Mouse (Mus musculus) hindbrain, embryonic 14.5 days (tissue): Measurements from ENCODE around the gene Ttc27. TPM values are rescaled to one million over a fixed set of nuclear protein-coding genes. Genes with fewer than 3 reads are reported as not detected.

ENCODE experiments used
- ATAC-seq: fragments of 200-750 bp; cut with Nextera tagmentation; 2 replicates; pipeline ENCODE4 v1.8.0; 2017; ENCODE audit warnings: moderate number of reproducible peaks, mild to moderate bottlenecking, moderate TSS enrichment, moderate library complexity; ENCODE audit not compliant: low FRiP score
- DNase-seq: peaks from one replicate; pipeline ENCODE4 v3.0.0-alpha.2; 2015; ENCODE audit warnings: low spot score
- H3K27ac ChIP-seq: fragments of 300-500 bp; sonication (generic); 2 replicates; pipeline ENCODE4 v1.5.1; 2014; ENCODE audit warnings: mild to moderate bottlenecking, moderate library complexity
- H3K27me3 ChIP-seq: fragments of 300-500 bp; sonication (generic); 2 replicates; pipeline ENCODE4 v1.6.1; 2014; ENCODE audit warnings: mild to moderate bottlenecking, low read length, mixed read lengths; ENCODE audit not compliant: control insufficient read depth, insufficient read depth
- H3K36me3 ChIP-seq: fragments of 300-500 bp; sonication (generic); replicated peaks from 2 replicates; pipeline ENCODE4 v1.6.1; 2014; ENCODE audit not compliant: control insufficient read depth, insufficient read depth
- H3K4me1 ChIP-seq: fragments of 300-500 bp; sonication (generic); replicated peaks from 2 replicates; pipeline ENCODE4 v1.6.1; 2014; ENCODE audit warnings: antibody characterized with exemption, low read length, mixed read lengths; ENCODE audit not compliant: control insufficient read depth, insufficient read depth
- H3K4me2 ChIP-seq: fragments of 300-500 bp; sonication (generic); replicated peaks from 2 replicates; pipeline ENCODE4 v1.6.1; 2014; ENCODE audit warnings: mild to moderate bottlenecking, moderate library complexity
- H3K4me3 ChIP-seq: fragments of 300-500 bp; sonication (generic); replicated peaks from 2 replicates; pipeline ENCODE4 v1.5.1; 2014; ENCODE audit warnings: mild to moderate bottlenecking, low read length
- H3K9ac ChIP-seq: fragments of 300-500 bp; sonication (generic); 2 replicates; pipeline ENCODE4 v1.6.1; 2014
- H3K9me3 ChIP-seq: fragments of 300-500 bp; sonication (generic); 2 replicates; pipeline ENCODE4 v1.6.1; 2016; ENCODE audit warnings: low read length; ENCODE audit not compliant: control insufficient read depth
- WGBS: fragments of 180-500 bp; shearing (Covaris S2); extraction: QIAGEN DNeasy Blood & Tissue Kit; methylation state at CpG from one replicate; pipeline ENCODE4 v1.1.7; 2014; 5-methylcytosine and 5-hydroxymethylcytosine counted together
- polyA plus RNA-seq: library from polyadenylated mRNA; unstranded; fragments of >200 nt; fragmentation: Nextera tagmentation; extraction: Ambion mirVana; gene quantifications from 2 replicates; pipeline ENCODE4 v1.2.1, GENCODE M21; 2014

Gene Ttc27
- polyA plus RNA-seq, 1 experiment from 2014 or later, result 21.2 TPM

DNA sequence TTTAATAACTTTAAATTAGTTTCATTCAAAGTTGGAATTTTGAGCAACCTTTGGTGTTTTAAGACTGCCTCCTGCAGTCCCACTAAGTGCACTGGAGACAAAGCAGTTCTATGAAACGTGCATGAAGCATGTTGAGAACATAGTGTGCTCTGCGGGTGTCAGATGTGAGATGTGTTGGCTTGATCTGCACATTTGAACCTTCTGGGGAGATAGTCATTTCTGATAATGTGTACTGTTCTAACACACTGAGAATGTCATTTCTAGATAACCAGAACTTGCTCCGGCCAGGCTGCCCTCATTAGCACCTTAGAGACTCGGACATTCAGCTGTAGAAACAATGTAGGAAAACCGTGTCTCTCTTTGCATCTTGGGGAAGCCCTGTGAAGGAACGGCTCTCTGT lies 126.0 kb downstream of the Ttc27 start:
- DNase-seq (no peak), ATAC-seq (no peak)
- Histone ChIP-seq H3K4me2 (no peak overlapping the region), H3K4me3 (no peak overlapping the region), H3K4me1 (no peaks in the 10 kb centered on the region), H3K9ac (no peak overlapping the region), H3K27ac (no peak overlapping the region), H3K9me3 (no peaks in the 10 kb centered on the region), H3K36me3 (no peaks in the 10 kb centered on the region), H3K27me3 (no peaks in the 10 kb centered on the region)
- WGBS, result 83% methylated on average over 6 of the region's 6 CpGs

DNA sequence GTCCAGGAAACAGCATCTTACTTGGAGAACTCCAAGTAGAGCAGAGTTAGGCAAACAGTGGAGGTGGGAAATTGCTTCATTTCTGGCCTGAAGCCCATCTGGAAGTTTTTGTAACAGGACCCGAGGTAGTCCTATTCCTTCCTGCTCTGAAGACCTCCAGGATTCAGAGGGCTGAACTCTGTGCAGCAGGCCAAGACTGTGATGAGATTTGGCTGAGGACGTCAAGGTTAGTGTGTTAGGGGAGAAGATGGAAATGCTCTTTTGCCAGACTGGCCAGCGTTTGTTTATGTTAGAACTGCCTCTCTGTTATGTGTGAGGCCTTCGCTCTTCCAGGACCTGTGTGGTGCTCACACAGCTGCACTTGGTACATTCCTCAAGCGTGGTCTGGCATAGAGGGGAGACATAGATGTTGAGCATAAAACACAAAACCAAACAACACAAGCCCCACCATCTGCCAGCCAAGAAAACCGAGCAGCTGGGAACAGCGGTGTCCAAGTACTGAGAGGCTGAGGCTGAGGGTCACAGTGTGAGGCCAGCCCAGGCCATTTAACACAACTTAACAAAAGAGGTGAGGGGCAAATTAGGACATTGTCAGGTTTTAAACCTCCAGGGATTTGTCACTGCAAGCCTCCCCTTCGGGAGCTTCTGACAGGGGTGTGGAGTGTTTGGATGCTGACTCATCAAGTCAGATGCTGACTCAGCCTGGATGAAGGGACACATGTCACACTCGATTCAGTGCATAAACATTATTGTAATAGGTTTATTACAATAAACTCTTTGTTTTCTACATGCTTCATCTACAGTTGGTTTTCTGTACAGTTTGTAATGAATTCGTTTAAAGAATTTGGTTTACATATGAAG lies 128.7 kb downstream of the Ttc27 start:
- H3K9me3 ChIP-seq, result no peaks in the 10 kb centered on the region
- ATAC-seq (no peak), DNase-seq (no peak)
- no peaks in the 10 kb centered on the region for H3K27me3 ChIP-seq
- no peak overlapping the region for H3K9ac ChIP-seq
- no peak overlapping the region for H3K4me3 ChIP-seq
- H3K4me1 ChIP-seq, result no peaks in the 10 kb centered on the region
- no peak overlapping the region for H3K27ac ChIP-seq
- no peaks in the 10 kb centered on the region for H3K36me3 ChIP-seq
- WGBS, result 53% methylated on average over 10 of the region's 10 CpGs
- H3K4me2 ChIP-seq, result no peak overlapping the region

DNA sequence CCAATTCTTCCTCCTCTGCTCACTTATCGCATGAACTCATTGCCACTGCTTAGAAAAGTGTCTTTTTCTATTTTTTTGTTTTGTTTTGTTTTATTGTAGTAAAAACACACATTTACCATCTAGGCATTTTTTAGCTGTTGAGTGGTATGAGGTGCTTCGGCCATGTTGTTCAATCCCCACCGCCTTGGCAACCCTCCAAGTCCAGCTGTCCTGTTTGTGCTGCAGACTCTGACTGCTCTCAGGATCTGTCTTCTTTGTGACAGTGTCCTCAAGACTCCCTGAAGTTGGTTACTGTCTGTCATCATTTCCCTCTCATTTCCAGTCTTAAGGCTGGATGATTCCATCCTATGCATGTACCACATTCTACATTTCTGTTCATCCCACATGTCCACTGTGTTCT lies 132.7 kb downstream of the Ttc27 start:
- H3K27me3 ChIP-seq, result no peaks in the 10 kb centered on the region
- no peaks in the 10 kb centered on the region for H3K4me1 ChIP-seq
- DNase-seq (no peak), ATAC-seq (no peak)
- 88% methylated on average over 3 of the region's 3 CpGs for WGBS
- H3K9ac ChIP-seq, result no peak overlapping the region
- no peaks in the 10 kb centered on the region for H3K9me3 ChIP-seq
- H3K4me3 ChIP-seq, result no peak overlapping the region
- H3K36me3 ChIP-seq, result no peaks in the 10 kb centered on the region
- H3K27ac ChIP-seq, result no peak overlapping the region
- H3K4me2 ChIP-seq, result no peak overlapping the region

DNA sequence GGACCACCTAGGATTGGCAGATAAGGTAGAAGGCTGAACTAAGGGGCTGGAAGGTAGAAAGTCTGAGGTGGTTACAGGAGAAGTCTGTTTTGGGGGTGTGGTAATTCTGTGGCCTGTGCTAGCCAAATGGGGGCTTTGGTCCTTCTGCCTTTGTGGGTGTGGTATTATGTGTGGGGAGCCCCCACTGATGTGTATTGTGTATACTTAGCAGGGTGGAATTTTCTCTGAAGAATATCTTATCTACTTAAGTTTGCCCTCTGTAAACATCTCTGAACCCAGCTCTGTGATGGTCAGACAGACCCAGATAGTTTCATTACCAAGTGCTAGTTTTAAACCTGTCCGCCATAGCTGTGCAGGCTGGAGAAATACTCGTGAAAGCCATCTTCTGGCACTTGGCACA lies 141.8 kb downstream of the Ttc27 start:
- Histone ChIP-seq H3K4me3 (no peak overlapping the region), H3K9ac (no peak overlapping the region), H3K27me3 (no peaks in the 10 kb centered on the region), H3K9me3 (no peaks in the 10 kb centered on the region), H3K36me3 (no peaks in the 10 kb centered on the region), H3K4me2 (no peak overlapping the region), H3K27ac (no peak overlapping the region), H3K4me1 (no peaks in the 10 kb centered on the region)
- 89% methylated on average over 2 of the region's 2 CpGs for WGBS
- ATAC-seq (no peak), DNase-seq (no peak)

DNA sequence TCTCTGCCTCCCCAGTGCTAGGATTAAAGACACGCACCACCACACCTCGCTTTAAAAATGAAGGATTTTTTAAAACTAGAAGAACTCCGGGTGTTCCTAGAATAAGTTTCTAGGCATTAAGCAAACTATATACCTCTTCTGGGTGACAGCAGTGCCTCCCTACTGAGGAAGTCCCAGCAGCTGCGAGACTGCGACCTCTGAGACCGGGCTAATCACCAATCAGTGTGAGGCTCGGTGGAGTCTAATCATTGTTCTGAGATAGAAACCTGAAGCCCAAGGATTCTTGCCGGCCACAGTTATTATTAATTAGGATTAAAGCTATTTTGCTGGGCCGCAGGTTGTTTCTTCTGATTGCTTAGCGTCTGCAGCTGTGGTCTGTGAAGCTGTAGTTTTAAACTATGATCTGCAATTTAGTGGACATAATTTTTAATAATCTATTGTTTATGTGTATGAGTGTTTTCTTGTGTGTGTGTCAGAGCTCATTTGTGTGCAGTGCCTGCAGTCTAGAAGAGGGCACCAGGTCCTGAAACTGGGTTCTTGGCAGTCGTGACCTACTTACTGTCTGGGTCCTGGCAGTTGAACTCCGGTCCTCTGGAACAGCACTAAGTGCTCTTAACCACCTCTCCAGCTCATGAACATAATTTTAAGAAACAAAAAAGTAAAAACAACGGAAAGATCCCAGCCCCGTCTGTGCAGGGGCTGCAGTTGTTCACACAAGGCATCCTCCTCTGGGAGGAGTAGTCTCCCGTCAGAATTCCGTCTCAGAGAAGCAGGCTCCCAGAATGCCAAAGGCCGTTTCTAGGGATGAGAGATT lies 142.9 kb downstream of the Ttc27 start:
- no peak overlapping the region for H3K9ac ChIP-seq
- WGBS, result 74% methylated on average over 17 of the region's 17 CpGs
- ATAC-seq (no peak), DNase-seq (no peak)
- no peak overlapping the region for H3K27ac ChIP-seq
- no peaks in the 10 kb centered on the region for H3K27me3 ChIP-seq
- no peak overlapping the region for H3K4me3 ChIP-seq
- H3K36me3 ChIP-seq, result no peaks in the 10 kb centered on the region
- no peaks in the 10 kb centered on the region for H3K4me1 ChIP-seq
- no peaks in the 10 kb centered on the region for H3K9me3 ChIP-seq
- no peak overlapping the region for H3K4me2 ChIP-seq

DNA sequence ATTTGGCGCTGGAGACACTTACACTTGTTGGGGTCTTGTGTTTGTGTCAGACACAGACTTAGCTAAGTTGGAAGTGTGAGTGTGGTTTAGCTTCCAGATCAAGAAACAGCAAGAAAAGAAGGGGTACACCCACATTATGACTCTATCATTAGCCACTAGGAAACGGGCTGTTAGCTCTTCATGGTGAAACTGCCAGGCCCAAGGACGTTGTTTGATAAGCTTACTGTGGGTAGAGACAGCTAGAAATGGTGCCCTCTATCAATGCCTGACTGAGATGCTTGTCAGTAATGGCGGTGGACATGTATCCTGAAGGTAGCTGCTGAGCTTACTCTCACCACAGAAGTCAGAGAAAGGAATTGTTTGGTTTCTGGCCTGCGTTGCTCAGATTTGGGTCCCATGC lies 146.3 kb downstream of the Ttc27 start:
- H3K4me3 ChIP-seq, result no peak overlapping the region
- no peak overlapping the region for H3K9ac ChIP-seq
- no peaks in the 10 kb centered on the region for H3K36me3 ChIP-seq
- ATAC-seq (no peak), DNase-seq (no peak)
- no peaks in the 10 kb centered on the region for H3K9me3 ChIP-seq
- WGBS, result 90% methylated on average over 5 of the region's 5 CpGs
- no peak overlapping the region for H3K27ac ChIP-seq
- H3K27me3 ChIP-seq, result no peaks in the 10 kb centered on the region
- peaks cover 14% of the 10 kb centered on the region for H3K4me1 ChIP-seq
- H3K4me2 ChIP-seq, result no peak overlapping the region

DNA sequence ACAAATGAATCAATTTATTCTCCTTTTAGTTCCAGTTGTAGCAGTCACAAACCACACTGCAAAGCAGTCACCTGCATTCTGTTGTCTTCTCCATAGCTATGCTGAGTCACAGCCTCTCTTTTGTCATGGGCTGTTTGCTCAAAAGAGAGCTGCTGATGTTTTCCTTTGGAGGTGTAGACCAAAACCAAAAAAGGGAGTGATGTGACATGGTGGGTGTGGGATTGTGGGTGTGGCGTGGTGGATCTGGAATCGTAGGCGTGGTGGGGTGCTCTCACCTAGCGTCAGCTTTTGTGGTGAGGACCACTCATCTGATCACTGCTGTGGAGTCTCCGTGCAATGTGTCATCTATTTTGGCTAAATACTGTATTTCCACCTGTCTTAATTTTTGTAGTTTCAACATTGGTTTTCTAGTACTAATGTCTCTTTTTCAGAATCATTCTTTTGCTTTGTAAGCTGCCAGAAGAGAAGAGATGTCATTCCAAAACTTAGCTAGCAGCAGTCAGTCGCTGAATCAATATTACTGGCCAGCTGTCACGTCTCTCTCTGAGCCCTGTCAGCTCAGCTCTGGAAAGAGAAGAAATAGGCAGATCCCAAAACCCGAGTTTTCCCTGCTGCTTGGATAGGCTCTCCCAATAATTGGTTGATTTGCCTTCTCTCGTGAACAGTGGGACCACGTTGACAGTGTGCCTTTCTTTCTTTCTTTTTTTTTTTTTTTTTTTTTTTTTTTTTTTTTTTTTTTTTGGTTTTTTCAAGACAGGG lies 147.4 kb downstream of the Ttc27 start:
- Histone ChIP-seq H3K4me1 (peaks cover 14% of the 10 kb centered on the region), H3K27me3 (no peaks in the 10 kb centered on the region), H3K9me3 (no peaks in the 10 kb centered on the region), H3K4me2 (no peak overlapping the region), H3K9ac (no peak overlapping the region), H3K36me3 (no peaks in the 10 kb centered on the region), H3K4me3 (no peak overlapping the region), H3K27ac (no peak overlapping the region)
- DNase-seq (no peak), ATAC-seq (no peak)
- 85% methylated on average over 10 of the region's 10 CpGs for WGBS

DNA sequence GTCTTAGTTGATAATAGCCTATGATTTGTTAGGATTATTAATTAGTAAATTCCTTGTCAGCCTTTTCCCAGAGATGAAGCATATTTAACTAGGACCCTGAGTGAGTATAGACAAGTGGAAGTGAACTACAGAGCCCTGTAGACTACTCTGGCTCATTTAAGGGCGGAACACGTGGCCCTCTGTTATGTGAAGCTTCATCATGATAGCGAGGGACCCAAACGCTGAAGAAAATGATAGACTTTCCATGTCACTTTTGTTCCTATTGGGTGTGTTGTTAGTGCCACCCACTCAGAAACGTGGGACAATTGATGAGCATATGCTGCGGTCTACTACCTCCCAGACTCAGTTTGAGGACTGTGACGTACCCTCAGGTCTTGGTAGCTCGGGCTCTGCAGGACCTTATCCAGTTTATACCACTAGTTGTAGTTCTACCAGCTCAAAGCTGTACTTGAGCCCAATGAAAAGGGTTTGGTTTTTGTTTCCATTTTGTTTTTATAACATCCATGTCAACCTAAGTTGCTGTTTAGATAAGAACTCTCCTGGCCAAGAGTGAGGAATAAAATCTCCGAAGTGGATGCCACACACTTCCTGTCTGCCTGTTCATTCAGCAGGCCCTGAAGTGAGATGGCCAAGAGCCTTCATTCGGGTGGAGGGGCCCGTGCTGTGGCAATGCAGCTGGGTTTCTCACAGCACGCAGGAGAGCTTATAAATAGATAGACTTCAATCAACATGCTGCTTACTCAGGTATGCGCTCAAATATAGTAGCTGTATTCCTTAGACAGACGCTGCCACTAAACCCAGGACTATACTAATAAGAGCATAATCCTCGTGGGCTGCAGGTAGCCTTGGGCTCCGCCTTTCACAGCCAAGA lies 148.4 kb downstream of the Ttc27 start:
- WGBS, result 80% methylated on average over 16 of the region's 16 CpGs
- H3K4me1 ChIP-seq, result peaks cover 14% of the 10 kb centered on the region
- no peak for ATAC-seq

More for the DNA sequence above, 148.4 kb downstream of the Ttc27 start:
- Histone ChIP-seq H3K4me2 (no peak overlapping the region), H3K27ac (peak overlapping the region; percentile 32; the same call in 1 of the 2 replicates), H3K27me3 (no peaks in the 10 kb centered on the region), H3K9me3 (no peaks in the 10 kb centered on the region), H3K9ac (no peak overlapping the region), H3K36me3 (no peaks in the 10 kb centered on the region), H3K4me3 (no peak overlapping the region)
- no peak for DNase-seq
